Mouse (Mus musculus) neural tube, embryonic 11.5 days (tissue): ENCODE data around the gene Zfp322a. TPM values are rescaled to one million over a fixed set of nuclear protein-coding genes. Genes with fewer than 3 reads are reported as not detected.
A peak's percentile ranks its signal among the peaks of the same experiment; 100 is the strongest.
"Not testable (repeated sequence)": the region's sequence is repeated elsewhere in the genome, so short reads cannot be mapped to it uniquely, and the experiment has no call there.

Source experiments
- ATAC-seq: fragments of 200-750 bp; cut with Nextera tagmentation; 2 replicates; pipeline ENCODE4 v1.8.0; 2017; ENCODE audit warnings: moderate number of reproducible peaks, mild to moderate bottlenecking, moderate TSS enrichment, moderate library complexity; ENCODE audit not compliant: insufficient read depth, low FRiP score, low TSS enrichment
- DNase-seq: peaks from one replicate; pipeline ENCODE4 v3.0.0-alpha.2; 2015; ENCODE audit warnings: low spot score
- H3K27ac ChIP-seq: fragments of 300-500 bp; sonication (generic); 2 replicates; pipeline ENCODE4 v1.5.1; 2014; ENCODE audit warnings: low read depth, mild to moderate bottlenecking, low read length
- H3K27me3 ChIP-seq: fragments of 300-500 bp; sonication (generic); 2 replicates; pipeline ENCODE4 v1.6.1; 2014; ENCODE audit warnings: mild to moderate bottlenecking, low read length, mixed read lengths; ENCODE audit not compliant: control insufficient read depth, insufficient read depth
- H3K36me3 ChIP-seq: fragments of 300-500 bp; sonication (generic); 2 replicates; pipeline ENCODE4 v1.6.1; 2014; ENCODE audit warnings: mild to moderate bottlenecking, low read length, moderate library complexity, mixed read lengths; ENCODE audit not compliant: control insufficient read depth, insufficient read depth
- H3K4me1 ChIP-seq: fragments of 300-500 bp; sonication (generic); 2 replicates; pipeline ENCODE4 v1.6.1; 2014; ENCODE audit warnings: low read length, mixed read lengths; ENCODE audit not compliant: control insufficient read depth, insufficient read depth
- H3K4me2 ChIP-seq: fragments of 300-500 bp; sonication (generic); 2 replicates; pipeline ENCODE4 v1.6.1; 2014; ENCODE audit warnings: low read depth, mild to moderate bottlenecking, moderate library complexity
- H3K4me3 ChIP-seq: fragments of 300-500 bp; sonication (generic); 2 replicates; pipeline ENCODE4 v1.5.1; 2014; ENCODE audit warnings: low read depth, low read length
- H3K9ac ChIP-seq: fragments of 300-500 bp; sonication (generic); 2 replicates; pipeline ENCODE4 v1.6.1; 2014; ENCODE audit warnings: mild to moderate bottlenecking, low read length
- H3K9me3 ChIP-seq: fragments of 300-500 bp; sonication (generic); 2 replicates; pipeline ENCODE4 v1.6.1; 2016; ENCODE audit warnings: low read length; ENCODE audit not compliant: control insufficient read depth
- WGBS: fragments of 180-500 bp; shearing (Covaris S2); extraction: QIAGEN DNeasy Blood & Tissue Kit; methylation state at CpG from one replicate; pipeline ENCODE4 v1.1.7; 2014; 5-methylcytosine and 5-hydroxymethylcytosine counted together
- polyA plus RNA-seq: library from polyadenylated mRNA; unstranded; fragments of >200 nt; fragmentation: Nextera tagmentation; extraction: Ambion mirVana; gene quantifications from 2 replicates; pipeline ENCODE4 v1.2.1, GENCODE M21; 2014

Zfp322a gene
- polyA plus RNA-seq, 1 experiment from 2014 or later, result 62.7 TPM

DNA sequence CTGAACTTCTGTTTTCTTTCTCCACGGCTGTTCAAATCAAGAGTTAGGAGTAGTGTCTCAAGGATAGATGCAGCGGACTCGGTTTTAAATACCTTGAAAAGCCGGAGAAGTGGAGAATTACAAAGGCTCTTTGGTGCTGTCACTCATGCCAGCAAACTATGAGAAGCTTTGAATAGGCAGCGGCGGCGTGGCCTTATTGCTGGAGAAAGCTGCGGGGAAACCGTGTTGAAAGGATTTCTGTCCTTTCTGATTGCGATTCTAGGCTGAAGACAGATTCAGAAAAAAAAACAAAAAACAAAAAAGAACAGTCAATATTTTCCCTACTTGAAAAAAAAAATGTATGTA is 385 bp upstream of the Zfp322a start:
- ATAC-seq, result peak; percentile 18
- Histone ChIP-seq H3K36me3 (no peaks in the 10 kb centered on the region), H3K9ac (peak overlapping the region; percentile 83), H3K4me3 (peak overlapping the region; percentile 66), H3K27ac (peak overlapping the region; percentile 91), H3K4me1 (peaks cover 7% of the 10 kb centered on the region; the same call in 1 of the 2 replicates), H3K27me3 (no peaks in the 10 kb centered on the region), H3K4me2 (peak overlapping the region; percentile 77), H3K9me3 (no peaks in the 10 kb centered on the region)
- 0% methylated on average over 10 of the region's 10 CpGs for WGBS
- DNase-seq, result no peak

DNA sequence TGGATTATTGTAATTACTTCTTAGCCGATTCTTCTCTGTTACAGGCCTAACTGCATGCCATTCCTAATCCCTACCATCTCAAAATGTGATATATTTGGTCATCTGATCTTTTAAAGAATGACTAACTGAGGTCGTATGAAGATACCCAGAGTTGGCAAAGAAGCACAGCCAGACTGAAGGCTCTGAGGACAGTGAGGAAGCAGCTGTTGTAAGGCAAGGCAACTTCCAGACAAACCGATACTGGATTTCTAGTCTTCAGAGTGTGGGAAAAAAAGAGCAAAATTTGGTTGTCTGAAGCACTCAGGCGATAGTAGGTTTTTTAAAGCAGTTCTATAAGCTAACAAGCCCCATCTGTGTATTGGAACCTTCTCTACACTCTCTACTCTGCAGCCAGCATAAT is 7.5 kb downstream of the Zfp322a start:
- WGBS, result 93% methylated on average over 4 of the region's 4 CpGs
- H3K9me3 ChIP-seq, result no peaks in the 10 kb centered on the region
- H3K27me3 ChIP-seq, result no peaks in the 10 kb centered on the region
- H3K36me3 ChIP-seq, result peaks cover 2% of the 10 kb centered on the region
- no peak overlapping the region for H3K4me3 ChIP-seq
- no peak overlapping the region for H3K27ac ChIP-seq
- H3K4me1 ChIP-seq, result no peaks in the 10 kb centered on the region
- no peak for DNase-seq
- no peak overlapping the region for H3K4me2 ChIP-seq
- ATAC-seq, result no peak
- H3K9ac ChIP-seq, result no peak overlapping the region

DNA sequence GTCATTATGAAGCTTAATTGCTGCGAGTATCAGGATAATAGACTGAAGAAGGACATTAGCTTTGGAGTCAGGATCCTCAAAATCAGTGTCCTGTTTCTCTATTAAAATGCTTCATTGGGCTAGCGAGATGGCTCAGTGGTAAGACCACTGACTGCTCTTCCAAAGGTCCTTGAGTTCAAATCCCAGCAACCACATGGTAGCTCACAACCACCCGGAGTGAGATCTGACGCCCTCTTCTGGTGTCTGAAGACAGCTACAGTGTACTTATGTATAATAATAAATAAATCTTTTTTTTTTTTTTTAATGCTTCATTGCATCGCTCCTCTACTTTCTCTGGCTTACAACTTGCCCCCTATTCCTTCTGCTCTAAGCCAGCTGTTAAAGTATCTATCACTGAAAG is 14.5 kb downstream of the Zfp322a start:
- H3K4me3 ChIP-seq, ATAC-seq, H3K27me3 ChIP-seq, H3K4me1 ChIP-seq, H3K27ac ChIP-seq, H3K4me2 ChIP-seq, DNase-seq, H3K9ac ChIP-seq, H3K9me3 ChIP-seq: not testable (repeated sequence)
- H3K36me3 ChIP-seq, result peaks cover 10% of the 10 kb centered on the region
- WGBS, result 86% methylated on average over 5 of the region's 5 CpGs

DNA sequence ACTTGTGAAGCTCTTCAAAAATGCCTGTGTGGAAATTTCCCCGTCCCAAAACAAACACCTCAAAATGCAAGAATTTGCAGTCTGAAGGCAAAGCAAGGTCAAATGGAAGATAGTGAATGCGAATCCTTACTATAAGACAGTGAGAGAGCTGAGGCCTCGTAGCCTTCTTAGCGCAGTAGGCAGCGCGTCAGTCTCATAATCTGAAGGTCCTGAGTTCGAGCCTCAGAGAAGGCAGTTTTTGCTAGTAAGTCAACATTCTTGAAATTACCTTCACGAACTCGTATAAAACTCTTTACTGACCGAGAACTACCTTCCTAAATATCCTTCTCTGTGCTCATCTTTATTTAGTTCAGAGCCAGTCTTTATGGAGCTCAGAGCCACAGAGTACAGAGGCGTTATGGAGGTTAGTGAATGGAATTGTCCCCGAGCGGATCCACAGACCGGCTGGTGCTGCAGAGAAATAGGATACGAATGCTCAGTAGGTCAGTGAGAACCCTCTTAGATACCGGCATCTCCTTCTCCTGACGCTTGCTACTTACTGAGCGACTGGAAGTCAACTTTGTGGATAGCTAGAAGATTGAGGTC is 51.6 kb downstream of the Zfp322a start:
- Histone ChIP-seq H3K4me2 (peak overlapping the region; percentile 22; the same call in 1 of the 2 replicates), H3K36me3 (no peaks in the 10 kb centered on the region), H3K9me3 (no peaks in the 10 kb centered on the region), H3K4me1 (no peaks in the 10 kb centered on the region), H3K9ac (no peak overlapping the region), H3K4me3 (no peak overlapping the region), H3K27me3 (peaks cover 13% of the 10 kb centered on the region), H3K27ac (no peak overlapping the region)
- ATAC-seq (no peak), DNase-seq (peak; percentile 18)
- 5% methylated on average over 18 of the region's 18 CpGs for WGBS

DNA sequence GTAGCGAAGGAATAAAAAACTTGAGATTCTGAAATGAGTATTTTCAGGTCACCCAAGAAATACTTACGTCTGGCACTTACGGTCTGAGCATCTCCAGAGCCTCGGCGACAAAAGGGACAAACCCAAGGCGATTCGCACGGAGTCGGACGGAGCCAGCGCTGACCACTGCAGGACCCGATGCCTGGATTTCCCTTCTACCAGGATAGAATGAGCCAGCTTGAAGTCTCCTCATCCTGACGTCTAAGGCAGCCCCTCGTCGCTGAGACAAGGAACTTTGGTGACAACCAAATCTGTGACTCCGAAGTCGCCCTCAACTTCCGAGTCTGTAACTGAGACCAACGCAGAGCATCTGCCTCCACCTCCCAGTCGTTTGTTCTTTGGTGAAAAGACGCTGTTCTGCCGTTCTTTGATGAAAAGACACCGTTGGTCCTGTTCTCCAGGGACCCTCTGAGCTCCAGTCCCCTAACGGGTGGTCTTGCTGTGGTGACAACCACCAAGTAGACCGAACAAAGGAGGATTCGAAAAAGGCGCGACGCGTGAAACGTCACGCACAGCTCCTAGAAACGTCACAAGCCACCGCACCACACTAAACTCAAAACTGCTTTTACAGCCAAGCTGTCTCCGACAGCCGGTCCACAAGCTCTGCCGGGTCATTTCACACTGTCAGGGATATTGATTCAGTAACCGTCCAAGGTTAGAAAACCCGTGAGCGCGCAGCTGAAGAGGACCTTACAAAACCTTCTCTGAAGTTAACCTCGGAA is 55.9 kb downstream of the Zfp322a start:
- H3K4me1 ChIP-seq, result no peaks in the 10 kb centered on the region
- DNase-seq (peak; percentile 66), ATAC-seq (no peak; the same call in 1 of the 2 replicates)
- H3K36me3 ChIP-seq, result no peaks in the 10 kb centered on the region
- H3K9ac ChIP-seq, result peak overlapping the region; percentile 46
- no peak overlapping the region for H3K27ac ChIP-seq
- WGBS, result 2% methylated on average over 42 of the region's 42 CpGs
- H3K4me3 ChIP-seq, result peak overlapping the region; percentile 47
- no peaks in the 10 kb centered on the region for H3K9me3 ChIP-seq
- peaks cover 29% of the 10 kb centered on the region for H3K27me3 ChIP-seq
- H3K4me2 ChIP-seq, result peak overlapping the region; percentile 79

DNA sequence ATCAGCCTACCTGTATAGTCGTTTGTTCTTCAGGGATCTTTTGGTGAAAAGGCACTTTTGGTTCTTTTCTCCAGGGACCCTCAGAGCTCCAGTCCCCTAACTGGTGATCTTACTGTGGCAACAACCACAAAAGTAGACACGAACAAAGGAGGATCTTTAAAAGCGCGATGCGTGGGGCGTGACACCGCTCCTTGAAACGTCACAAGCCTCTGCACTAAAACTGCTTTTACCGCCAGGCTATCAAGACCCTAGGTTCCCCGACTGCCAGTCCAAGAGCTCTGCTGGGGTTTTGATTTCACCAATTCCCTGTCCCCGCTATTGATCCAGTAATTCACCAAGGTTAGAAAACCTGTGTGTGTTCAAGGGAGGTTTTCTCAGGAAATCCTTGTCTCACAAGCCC is 59.0 kb downstream of the Zfp322a start:
- WGBS, result under 1% methylated on average over 11 of the region's 11 CpGs
- Histone ChIP-seq H3K36me3 (no peaks in the 10 kb centered on the region), H3K4me2 (peak overlapping the region; percentile 63), H3K4me1 (no peaks in the 10 kb centered on the region), H3K27me3 (peaks cover 29% of the 10 kb centered on the region), H3K9me3 (no peaks in the 10 kb centered on the region), H3K27ac (no peak overlapping the region), H3K9ac (no peak overlapping the region), H3K4me3 (peak overlapping the region; percentile 31)
- DNase-seq (peak; percentile 45), ATAC-seq (no peak)

DNA sequence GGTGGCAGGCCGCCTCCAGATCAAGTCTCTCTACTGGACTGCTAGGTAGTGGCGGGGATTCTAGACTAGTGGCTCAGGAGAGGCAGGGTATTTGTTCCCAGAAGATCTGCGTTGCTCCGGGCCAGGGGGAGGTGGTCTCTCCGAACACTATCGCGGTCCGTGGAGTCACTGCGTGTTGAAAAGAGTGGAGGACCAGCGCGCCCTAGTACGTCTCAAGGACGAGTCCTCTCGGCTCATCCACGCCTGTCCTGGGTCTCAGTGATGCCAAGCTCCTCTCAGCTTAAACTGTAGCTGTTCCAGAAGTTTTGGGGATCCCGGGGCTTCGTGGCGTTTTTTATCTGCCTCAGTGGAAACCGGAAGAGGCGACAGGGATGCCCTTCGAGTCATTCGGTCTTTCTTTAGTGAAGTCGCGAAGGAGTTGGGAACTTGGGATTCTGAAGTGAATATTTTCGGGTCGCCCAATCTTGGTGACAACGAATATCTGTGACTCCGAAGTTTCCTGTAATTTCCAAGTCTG is 59.5 kb downstream of the Zfp322a start:
- peak; percentile 66 for DNase-seq
- H3K4me2 ChIP-seq, result peak overlapping the region; percentile 63
- H3K9ac ChIP-seq, result peak overlapping the region; percentile 20; the same call in 1 of the 2 replicates
- no peaks in the 10 kb centered on the region for H3K9me3 ChIP-seq
- no peak; the same call in 1 of the 2 replicates for ATAC-seq
- H3K27ac ChIP-seq, result no peak overlapping the region
- under 1% methylated on average over 28 of the region's 28 CpGs for WGBS
- peak overlapping the region; percentile 31 for H3K4me3 ChIP-seq
- peaks cover 27% of the 10 kb centered on the region for H3K27me3 ChIP-seq
- H3K4me1 ChIP-seq, result no peaks in the 10 kb centered on the region
- no peaks in the 10 kb centered on the region for H3K36me3 ChIP-seq

GRCm38 (mm10) chr13:23308639-23309307 is 60.2 kb downstream of the Zfp322a start:
- not testable (repeated sequence) for H3K27ac ChIP-seq, H3K9ac ChIP-seq, H3K36me3 ChIP-seq, H3K4me1 ChIP-seq, H3K9me3 ChIP-seq
- Histone ChIP-seq H3K4me3 (peak overlapping the region; percentile 31), H3K27me3 (peaks cover 20% of the 10 kb centered on the region), H3K4me2 (peak overlapping the region; percentile 63)
- WGBS, result 3% methylated on average over 18 of the region's 18 CpGs
- peak; percentile 57 for DNase-seq
- ATAC-seq, result 0 out of 2 replicates have a peak, but pooled peaks have one; percentile 13
